Mouse (Mus musculus) CD4-positive, CD25-positive, alpha-beta regulatory T cell, adult 4 months (primary cell): ENCODE measurements around the gene Nudcd3. TPM values are rescaled to one million over a fixed set of nuclear protein-coding genes. Genes with fewer than 3 reads are reported as not detected.

Experiments used
- ATAC-seq: one replicate; pipeline ENCODE4 v1.8.0; 2017
- polyA plus RNA-seq, 2 experiments: library from polyadenylated mRNA; unstranded; fragments of 100-300 nt; shearing (Covaris generic); gene quantifications; one replicate each; pipeline ENCODE4 v1.2.1; 2017

Gene Nudcd3
- polyA plus RNA-seq, 2 experiments from 2014 or later = 32.3 to 52.0 TPM

DNA sequence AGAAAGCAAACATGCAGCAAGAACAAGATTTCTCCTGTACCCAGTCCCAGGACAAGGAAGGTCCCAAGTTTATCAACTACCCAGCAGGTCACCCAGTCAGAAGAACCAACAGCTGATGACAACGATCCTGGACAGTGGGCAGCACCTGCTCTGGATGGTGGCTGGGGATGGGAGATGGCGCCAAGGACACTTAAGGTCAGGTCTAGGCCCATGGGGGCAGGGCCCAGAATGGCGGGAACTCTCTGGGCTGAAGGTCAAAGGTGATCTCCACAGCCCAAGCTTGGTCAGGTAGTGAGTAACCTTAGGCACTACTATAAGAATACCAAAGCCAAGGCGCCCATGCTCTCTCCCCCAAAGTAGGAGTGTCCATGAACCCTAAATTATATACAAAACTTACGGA, 138.3 kb downstream of the Nudcd3 start:
- ATAC-seq = no peak

DNA sequence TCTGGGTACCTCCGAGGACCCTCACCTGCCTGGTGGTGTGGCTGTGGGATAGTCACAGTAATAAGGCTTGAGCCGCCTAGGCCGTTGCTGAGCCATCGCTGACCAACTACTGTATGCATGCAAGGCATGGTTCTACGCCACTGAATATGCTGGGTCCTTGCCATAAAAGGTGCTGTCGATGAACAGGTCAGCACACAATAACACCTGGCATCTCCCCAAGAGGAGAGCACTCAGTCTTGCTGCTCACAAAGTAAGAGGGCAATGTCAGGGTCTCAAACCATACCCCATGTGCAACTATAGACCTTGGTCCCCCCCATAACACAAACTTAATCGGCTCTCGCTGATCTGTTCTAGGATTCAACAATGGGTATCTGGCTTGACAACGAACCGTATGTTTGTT, 141.1 kb downstream of the Nudcd3 start:
- ATAC-seq = no peak

Other genes starting within 250 kb of the Nudcd3 start
- 10 to 100 TPM; 28.1 to 31.5 TPM for gene Ykt6, start 244.7 kb downstream of the Nudcd3 start, polyA plus RNA-seq
- 10 to 100 TPM in 1 of 2 experiments, 1 to 10 TPM in 1; 4.2 to 19.3 TPM for gene Camk2b, start 134.1 kb downstream of the Nudcd3 start, polyA plus RNA-seq
- under 1 TPM in 1 of 2 experiments, not detected in 1; 0.56 TPM for gene A730071L15Rik, start 386 bp downstream of the Nudcd3 start, polyA plus RNA-seq
- under 1 TPM; 0.07 to 0.13 TPM for gene Npc1l1, start 29.7 kb upstream of the Nudcd3 start, polyA plus RNA-seq
- gene Ddx56, start 67.4 kb upstream of the Nudcd3 start, polyA plus RNA-seq = 100 to 1,000 TPM in 1 of 2 experiments, 10 to 100 TPM in 1; 90.0 to 123 TPM
- 10 to 100 TPM; 76.3 to 100.0 TPM for gene Tmed4, start 74.5 kb upstream of the Nudcd3 start, polyA plus RNA-seq
- 100 to 1,000 TPM; 146 to 237 TPM for gene Ogdh, start 91.2 kb upstream of the Nudcd3 start, polyA plus RNA-seq
- 10 to 100 TPM; 46.5 to 67.2 TPM for gene Zmiz2, start 188.7 kb upstream of the Nudcd3 start, polyA plus RNA-seq
- 1,000 to 10,000 TPM; 2,528 to 2,595 TPM for gene Ppia, start 215.0 kb upstream of the Nudcd3 start, polyA plus RNA-seq
- 100 to 1,000 TPM; 147 to 164 TPM for gene H2afv, start 244.0 kb upstream of the Nudcd3 start, polyA plus RNA-seq